Mouse (Mus musculus) skeletal muscle tissue, adult 2 months (tissue): ENCODE measurements around the gene Gm44596.
A peak's percentile ranks its signal among the peaks of the same experiment; 100 is the strongest.

Experiments
- DNase-seq: peaks from one replicate; pipeline ENCODE4 v3.0.0-alpha.2; 2012; ENCODE audit warnings: low read depth, low spot score

Gm44596 gene

DNA sequence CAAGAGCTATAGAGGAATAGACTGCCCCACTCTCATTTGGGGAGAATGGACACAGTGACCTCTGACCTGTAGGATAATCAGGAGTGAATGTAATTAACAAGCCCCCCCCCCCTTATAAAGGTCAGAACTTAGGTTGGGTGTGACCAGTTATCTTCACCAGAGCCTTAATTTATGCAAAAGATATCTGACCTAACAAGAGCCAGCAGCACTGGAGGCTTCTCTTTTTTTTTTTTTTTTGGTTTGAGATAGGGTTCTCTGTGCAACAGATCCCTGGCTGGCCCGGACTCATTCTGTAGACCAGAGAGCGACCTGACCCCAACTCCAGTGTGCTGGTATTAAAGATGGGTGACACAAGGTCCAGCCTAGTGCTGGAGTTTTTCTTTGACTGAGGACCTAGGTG is 54.0 kb downstream of the Gm44596 start:
- no peak for DNase-seq

DNA sequence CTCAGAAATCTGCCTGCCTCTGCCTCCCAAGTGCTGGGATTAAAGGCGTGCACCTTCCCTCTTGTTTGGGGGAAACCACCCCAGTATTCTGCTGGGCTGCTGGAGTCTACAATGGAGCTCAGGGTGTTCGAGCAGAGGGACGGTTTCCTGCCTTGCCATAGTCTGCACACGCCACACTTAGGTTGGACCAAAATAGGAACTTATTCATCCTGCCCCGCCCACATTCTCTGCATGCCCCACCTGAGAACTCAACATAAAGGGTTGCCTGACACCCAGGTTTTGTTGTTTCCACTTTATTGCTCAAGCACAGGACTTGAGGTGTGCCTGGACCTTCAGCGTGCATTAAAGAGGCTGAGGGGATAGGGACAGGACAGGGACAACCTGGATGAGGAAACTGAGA is 54.5 kb downstream of the Gm44596 start:
- DNase-seq = no peak

DNA sequence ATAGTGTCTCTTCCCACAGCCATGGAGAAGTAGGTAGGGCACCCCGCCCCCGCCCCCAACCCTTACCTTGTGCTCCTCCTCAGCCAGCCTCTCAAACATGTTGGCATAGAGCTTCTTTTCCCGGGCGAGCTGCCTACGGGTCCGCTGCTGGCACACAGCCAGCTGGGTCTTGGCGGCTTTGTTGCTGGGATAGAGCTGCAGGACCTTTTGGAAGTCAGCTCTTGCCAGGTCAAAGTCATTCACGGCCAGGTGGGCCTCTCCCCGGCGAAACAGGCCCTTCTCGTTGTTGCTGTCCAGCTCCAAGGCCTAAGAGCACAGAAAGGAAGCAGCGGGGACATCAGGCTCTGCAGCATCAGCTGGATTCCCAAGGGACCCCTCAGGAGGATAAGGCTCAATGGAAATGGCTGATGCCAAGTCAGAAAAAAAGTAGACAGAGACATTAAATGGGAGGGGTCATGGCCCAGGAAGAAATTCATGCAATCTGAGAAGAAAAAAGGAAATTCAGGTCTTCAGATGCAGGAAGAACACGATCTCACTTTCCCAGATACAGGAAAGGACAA is 57.1 kb downstream of the Gm44596 start:
- DNase-seq = no peak

DNA sequence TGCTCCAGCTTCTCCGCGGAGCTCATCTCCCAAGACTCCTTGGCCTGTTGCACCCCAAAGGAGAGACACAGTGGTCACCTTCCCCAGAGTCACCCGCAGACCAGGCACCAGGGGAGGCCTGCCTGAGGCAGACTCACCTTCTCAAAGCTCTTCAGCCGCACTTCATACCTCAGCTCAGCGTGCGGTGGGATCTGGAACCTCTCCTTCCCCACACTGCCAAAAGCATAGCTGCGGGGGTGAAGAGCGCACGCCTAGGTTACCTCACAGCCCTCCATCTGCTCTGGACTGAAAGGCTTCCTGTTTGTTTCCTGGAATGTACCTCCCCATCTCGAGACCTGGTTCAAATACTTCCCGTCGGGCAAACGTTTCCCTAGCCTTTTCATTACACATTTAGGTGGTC is 58.3 kb downstream of the Gm44596 start:
- DNase-seq = no peak

DNA sequence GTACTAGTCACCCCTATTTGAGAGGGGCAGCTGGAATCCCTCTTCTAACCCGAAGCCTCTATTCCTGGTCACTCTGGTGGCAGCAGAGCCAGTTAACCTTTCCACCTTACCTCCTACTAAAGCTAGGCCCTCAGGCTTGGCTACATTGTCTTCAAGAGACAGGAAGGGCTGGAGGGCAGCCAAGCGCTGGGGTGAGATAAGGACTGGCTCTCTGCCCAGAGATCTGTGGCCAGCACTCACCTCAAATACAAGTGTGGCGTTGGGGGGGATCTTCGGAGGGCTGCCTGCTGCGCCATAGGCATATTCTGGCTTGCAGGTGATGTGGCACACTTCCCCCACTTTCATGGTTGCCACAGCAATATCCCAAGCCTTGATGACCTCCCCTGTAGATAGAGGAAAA is 60.2 kb downstream of the Gm44596 start:
- DNase-seq = no peak

DNA sequence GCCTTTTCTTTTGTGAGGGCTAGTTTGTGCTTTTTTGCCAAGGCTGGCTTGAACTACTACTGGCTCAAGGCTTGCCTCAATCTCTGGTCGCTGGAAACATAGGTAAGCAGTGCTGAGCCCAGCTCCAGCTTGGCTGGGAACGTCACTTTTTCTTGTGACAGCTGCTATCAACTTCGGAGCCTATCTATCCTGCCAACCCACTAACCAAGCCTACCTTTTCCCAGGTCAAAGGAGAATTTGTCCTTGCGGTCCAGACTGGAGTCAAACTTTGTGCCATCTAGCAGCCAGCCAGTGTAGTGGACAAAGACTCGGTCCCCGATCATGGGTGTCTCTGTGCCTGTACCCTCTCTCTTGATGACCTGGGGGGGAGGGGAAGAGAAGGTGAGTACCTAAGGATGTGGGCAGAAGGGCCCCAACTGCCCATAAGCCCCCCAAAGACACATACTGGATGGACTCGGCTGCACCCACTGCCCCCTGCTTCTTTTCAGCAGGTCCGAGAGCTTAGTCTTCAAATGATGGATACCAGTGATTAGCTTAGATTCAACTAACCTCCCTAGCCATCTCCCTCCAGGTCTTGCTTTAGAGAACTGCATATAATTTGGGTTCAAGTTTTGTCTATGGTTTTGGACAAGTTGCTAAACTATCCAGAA is 61.2 kb downstream of the Gm44596 start:
- DNase-seq = no peak

DNA sequence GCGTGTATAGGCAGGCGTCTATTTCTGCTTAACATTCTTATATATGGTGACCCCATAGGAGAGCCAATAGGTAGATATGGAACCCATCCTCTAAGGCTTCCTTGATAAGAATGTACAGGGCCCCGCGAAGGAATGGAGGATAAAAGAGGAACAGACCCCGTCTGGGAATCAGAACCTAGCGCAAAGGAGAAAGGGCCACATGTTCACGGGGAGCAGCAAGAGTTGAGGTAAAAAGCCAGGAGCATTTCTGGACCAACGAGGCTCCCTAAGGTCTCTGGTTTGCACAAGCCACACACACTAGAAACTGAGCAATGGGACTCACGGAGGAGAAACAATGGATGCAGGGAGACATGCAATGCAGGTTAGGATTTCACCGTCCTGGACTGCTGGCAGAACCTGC is 62.0 kb downstream of the Gm44596 start:
- DNase-seq = no peak

DNA sequence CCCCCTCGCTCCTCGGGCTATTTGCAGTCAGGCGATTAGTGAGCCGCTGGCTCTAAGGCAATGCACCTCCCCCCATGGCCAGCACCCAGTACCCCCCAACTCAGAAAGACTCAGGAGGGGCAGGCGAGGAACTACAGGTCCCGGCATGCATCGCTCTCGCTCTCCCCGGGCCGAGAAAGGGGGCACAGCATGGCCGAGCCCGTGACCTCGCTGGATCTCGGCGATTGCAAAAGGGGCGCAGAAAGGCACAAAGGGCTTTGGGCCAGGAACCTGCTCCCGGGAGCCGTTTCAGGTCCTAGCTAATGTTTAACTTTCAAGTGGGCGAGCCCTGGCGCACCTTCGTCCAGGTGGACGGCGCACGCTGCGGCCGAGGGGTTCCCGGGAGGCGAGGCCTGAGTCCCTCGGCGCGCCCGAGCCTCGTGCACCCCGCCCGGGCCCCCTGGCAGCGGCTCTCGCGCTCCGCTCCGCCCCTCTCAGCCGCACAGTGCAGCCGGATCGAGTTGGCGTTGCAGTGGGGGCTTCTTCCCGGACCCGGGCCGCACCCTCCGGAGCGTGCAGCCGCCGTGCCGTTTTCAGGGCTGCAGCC is 62.5 kb downstream of the Gm44596 start:
- DNase-seq = peak; percentile 49

DNA sequence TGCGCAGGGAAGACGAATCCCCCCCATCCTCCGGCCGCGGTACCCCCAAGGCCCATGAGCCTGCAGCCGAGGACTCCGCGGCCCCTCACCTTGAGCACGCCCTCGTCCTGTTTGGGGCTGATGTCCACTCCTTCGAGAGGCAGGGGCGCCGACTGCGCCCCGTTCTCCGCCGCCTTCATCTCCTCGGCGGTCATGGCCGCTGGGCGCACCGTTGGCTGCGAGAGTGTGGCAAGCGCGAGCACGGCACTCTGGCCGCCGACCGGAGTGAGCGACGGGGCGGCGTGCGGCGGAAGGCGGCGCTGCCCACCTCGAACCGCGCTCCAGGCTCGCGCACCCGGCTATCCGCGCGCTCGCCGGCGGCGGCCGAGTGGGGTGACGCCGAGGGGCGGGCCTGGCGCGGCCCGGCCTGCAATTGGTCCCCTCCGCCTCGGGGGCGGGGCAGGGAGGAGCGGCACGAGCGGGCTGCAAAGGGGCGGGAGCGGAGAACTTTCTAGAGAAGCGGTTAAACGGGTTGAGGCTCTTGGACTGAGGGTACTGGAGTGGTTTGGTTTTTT is 63.1 kb downstream of the Gm44596 start, which contains the start of gene Fkbp4:
Fkbp4 (minus strand) TSS at position 361 of the 554 bp plus-strand sequence.
- peak; percentile 82 for DNase-seq

DNA sequence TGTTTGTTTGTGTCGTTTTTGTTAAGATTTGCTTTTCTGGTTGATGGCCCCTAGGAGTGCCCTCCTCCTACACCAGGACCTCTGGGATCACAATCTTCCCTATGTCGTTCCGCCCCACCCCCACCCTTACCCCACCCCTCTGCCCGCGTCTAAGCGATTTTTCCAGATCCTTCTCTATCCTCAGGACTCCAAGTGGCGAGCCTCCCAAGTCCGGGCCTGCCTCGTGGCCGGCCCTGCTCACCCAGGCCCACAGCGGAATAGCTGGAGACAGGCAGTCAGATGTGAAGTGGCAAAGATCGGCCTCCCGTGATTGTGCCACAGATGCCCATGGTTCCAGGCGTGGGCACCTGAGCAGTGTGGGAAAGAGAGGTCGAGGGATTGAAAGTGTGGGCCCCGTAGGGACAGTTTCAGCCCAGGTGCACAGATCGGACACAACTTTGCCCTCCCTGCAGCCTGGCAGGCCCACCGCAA is 63.6 kb downstream of the Gm44596 start:
- no peak for DNase-seq

DNA sequence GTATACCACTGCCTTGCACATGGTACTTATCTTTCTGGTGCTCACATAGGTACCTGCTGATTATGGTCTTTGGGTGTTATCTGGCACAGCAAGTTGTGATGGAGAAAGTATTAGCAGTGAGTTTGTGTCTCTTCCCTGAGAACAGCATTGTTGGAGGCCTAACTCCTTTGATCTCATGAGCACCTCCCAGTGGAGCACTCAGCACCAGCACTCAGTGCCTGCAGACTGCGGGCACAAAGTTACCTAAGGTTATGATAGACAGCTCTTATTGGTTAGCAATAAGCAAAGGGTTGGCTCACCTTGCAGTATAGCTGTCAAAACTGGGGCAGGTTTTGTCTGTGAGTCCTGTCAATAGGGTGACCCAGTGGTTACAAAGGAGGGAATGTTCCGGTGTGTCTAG is 64.9 kb downstream of the Gm44596 start:
- no peak for DNase-seq

DNA sequence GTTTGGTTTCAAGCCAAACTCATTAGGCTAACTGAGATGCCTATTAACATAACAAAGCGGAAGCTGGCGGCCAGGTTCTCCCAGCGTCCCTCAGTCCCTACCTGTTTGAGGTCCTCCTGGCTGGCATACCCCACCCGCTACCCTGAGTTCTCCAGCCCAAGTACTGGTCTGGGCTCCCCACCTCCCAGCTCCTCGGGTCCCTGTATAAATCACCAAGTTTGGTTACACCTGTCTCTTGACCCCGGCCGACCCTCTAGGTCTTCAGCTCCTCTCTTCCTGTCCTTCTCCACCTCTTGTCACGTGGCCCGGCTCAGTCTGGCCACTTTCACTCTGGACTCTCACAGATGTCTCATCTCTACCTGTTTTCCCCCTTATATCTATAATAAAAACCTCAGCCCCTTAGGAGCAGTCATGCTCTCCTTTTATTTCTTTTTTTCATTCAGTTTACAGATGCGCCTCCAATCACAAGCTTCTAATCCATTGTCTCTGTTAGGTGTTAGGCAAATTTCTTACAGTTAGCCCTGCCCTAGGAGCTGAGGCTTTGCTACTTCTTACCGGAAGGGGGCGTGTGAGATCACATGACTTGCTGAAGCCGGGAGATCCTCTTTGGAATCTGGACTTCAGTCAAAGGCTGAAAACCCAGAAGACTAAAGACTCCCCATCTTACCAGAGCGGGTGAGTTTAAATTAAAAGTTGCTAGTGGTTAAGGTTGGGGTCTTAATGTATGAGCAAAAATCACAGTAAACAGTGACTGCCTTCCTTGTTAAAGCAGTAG is 70.6 kb downstream of the Gm44596 start:
- DNase-seq = peak; percentile 55

DNA sequence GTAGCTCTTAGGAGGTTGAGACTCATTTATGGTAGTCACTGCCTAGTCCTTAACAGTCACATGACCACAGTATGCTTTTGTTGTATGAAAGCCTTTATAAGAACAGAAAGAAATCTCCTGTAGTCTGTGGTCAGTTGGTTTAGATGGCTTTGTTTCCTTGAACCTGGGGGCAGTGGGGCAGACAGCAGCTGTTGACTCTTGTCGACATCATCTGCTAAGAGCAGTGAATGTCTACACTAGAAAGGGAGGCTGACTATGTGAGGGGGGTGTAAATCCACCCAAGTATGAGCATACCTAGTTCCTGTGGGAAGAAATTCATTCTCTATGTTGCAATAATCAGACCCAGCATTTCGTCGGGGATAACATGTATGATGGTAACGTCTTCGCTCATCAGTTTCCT is 71.8 kb downstream of the Gm44596 start:
- DNase-seq = no peak

DNA sequence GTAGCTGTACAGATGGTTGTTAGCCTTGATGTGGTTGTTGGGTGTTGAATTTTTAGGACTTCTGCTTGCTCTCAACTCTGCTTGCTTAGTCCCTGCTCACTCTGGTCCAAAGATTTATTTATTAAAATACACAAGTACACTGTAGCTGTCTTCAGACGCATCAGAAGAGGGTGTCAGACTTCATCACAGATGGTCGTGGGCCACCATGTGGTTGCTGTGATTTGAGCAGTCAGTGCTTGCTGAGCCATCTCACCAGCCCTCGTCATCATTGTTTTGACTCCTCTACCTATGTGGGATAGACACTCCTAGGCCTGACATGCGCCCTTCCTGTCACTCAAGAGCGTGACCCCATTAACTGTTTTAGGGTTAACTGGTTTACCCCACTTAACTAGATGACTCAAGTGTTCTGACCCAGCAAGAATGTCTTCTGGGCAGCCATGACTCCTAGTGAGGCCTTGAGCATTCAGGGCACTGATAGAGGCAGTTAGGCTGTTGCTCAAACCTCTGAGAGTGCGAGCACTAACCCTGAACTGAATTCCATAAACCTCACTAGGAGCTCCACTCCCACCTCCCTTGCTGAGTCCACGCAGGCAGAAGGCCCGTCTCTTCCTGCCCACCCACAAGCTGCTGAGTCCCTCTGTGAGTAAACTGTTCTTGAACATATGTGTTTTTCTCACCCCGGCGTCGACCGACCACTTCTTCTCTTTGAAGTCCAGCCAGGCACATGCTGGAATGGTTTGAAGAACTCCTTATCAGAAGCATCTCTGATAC is 80.7 kb downstream of the Gm44596 start:
- DNase-seq = no peak
